Mouse (Mus musculus): ENCODE data around the gene Mblac1. TPM values are rescaled to one million over a fixed set of nuclear protein-coding genes. Genes with fewer than 3 reads are reported as not detected.
"Not testable (repeated sequence)": the region's sequence is repeated elsewhere in the genome, so short reads cannot be mapped to it uniquely, and the experiment has no call there.

Gene Mblac1
- total RNA-seq, 2 experiments from 2014 or later = 5.6 to 5.7 TPM

DNA sequence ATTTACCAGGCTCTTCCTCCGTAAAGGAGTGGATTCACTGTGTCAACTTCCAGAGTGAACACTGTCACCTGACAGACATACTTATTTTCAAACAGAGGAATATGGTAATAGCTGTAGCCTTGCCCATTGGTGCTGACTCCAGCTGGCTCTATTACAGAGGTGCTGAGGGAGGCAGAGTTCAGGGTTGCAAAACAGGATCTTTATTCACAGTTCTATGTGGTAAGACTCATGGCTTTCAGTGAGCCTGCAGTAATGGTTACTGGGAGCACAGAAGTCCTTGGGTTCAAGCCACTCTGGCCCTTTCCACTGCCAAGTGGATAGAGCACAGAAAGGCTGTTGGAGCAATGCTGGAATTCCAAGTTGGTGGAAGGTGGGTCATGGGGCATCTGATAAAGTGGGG, 13.1 kb downstream of the Mblac1 start:
- no peak for DNase-seq (ENCODE audit: low spot score in 2 of 2)

DNA sequence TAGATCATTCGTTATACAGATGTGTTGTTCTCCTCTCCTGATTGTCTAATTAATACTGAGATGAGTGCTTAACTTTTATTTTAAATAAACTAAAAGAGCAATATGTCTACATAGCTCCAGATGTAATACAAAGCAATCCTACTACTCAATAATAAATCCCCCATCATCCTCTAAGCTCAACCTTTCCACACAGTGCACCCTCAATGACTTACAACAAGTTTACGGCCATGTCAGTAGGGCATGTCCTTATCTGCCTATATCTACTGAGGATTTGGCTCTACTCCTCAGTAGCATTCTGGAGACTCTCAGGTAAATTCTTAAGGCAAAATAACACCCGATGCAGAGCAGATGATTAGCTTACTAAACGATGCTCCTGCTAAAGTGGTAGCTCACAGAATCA, 13.8 kb downstream of the Mblac1 start:
- DNase-seq (ENCODE audit: low spot score in 2 of 2) = no peak

DNA sequence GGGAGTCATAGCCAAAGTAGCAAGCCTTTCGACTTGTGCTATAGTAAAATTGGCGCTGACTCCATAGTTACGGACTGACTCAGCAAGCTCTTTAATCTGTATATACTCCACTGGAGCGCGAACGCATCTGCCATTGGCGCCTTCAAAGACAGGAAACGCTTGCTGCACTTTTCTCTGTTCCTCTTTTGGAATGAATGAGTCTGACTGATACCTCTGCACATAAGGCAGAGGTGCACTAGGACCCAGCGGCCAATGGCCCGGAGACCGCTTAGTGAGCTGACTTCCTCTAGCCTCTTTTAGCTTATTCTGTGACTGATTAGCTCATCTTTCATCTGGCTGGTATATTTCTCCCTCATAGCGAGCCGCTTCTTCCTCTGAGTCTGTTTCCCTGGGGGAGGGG, 22.5 kb downstream of the Mblac1 start:
- DNase-seq (ENCODE audit: low spot score in 2 of 2) = not testable (repeated sequence)

- DNase-seq (ENCODE audit: low spot score in 2 of 2) = no peak
These were observed 25.8 kb downstream of the Mblac1 start for GRCm38 (mm10) chr5:138219864-138220263.

DNA sequence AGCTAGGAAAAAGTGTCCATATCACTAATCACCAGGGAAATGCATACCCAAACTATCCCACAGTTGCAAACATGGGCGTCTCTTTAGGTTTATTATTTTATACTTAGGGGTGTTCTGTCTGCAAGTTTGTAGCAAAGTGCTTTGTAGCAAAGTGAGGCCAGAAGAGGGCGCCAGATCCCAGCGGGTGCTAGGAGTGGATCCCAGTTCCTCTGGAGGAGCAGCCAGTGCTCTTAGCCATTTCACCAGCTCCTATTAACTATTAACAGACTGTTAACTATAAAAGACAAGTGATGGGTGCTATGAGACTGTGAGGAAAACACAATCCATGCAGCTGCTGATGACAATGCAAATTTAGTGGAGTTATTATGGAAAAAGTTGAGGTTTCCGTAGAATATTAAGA, 28.0 kb downstream of the Mblac1 start:
- DNase-seq (ENCODE audit: low spot score in 2 of 2) = peak; percentile 71 to 84

GRCm38 (mm10) chr5:138223287-138223686, 29.2 kb downstream of the Mblac1 start:
- DNase-seq (ENCODE audit: low spot score in 2 of 2) = no peak

DNA sequence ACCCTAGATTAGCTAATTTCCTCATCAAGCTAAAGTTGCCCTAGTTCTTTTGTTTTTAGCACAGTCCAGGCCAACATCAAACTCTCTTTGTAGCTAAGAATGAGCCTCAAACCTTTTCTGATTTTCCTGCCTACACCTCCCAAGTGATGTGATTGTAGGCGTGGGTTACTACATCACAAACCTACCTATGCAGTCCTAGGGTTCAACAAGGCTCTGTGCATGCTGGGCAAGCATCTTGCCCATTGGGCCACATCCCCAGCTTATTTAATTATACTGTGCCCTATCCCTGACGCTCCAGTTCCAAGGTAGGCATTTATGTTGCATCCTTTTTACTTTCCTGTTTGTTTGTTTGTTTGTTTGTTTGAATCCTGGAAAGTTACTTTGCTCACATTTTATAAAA, 31.6 kb downstream of the Mblac1 start, which contains the start of gene Nxpe5:
Nxpe5 (plus strand) TSS at position 199 of the 400 bp plus-strand sequence.
- DNase-seq (ENCODE audit: low spot score in 2 of 2) = no peak

- no peak for DNase-seq (ENCODE audit: low spot score in 2 of 2)
These were observed 32.4 kb downstream of the Mblac1 start for GRCm38 (mm10) chr5:138226491-138226890.

DNA sequence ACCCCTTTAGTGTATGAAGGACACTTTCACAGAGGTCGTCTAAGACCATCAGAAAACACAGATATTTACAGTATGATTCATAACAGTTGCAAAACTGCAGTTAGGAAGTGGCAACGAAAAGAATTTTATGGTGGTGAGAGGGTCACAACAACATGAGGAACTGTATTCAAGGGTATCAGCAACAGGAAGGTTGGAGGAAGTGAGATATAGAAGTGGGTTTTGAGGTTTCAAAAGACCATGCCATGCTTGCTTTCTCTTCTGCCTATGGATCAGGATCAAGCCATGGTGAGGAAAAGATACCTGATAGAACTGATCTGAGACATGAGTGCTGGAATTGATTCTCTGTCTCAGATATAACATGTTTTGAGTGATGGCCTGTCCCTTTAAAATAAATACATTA, 33.3 kb downstream of the Mblac1 start:
- no peak for DNase-seq (ENCODE audit: low spot score in 2 of 2)

DNA sequence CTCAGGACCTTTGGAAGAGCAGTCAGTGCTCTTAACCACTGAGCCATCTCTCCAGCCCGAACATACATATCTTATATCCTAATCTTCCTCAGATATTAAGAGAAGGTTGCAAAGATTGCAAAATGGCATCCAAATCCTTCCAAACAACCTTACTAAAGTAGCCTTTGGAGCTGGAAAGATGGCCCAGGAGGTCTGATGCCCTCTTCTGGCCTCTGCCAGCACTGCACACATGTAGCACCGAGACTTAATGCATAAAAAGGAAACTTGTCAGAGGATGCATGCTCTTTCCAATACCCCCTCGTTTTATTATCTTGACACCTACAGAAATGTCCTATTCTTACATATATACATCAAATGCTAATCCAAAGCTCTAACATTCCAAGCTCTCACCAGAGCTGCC, 33.9 kb downstream of the Mblac1 start:
- no peak for DNase-seq (ENCODE audit: low spot score in 2 of 2)

- no peak for DNase-seq (ENCODE audit: low spot score in 2 of 2)
These were observed 35.4 kb downstream of the Mblac1 start for GRCm38 (mm10) chr5:138229511-138229910.

GRCm38 (mm10) chr5:138233778-138234177, 39.7 kb downstream of the Mblac1 start:
- DNase-seq (ENCODE audit: low spot score in 2 of 2) = no peak

DNA sequence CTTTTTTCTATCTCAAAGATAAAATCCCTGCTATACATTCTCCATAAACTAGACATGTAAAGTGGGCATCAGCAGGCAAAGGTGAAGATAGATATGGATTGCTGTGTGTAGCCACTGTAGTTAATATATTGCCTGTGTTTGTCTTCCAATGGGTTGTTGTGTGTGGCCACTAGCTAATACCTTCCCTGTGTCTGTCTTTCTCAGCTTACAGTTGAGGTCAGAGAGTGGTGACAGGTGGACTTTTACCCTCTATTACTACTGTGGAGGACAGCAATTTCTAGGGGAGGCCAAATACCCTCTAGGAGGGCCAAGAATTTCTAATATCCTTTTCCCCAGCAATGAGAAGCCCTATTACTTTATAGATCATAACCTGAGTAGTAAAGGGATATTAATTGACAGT, 40.1 kb downstream of the Mblac1 start:
- no peak for DNase-seq (ENCODE audit: low spot score in 2 of 2)

DNA sequence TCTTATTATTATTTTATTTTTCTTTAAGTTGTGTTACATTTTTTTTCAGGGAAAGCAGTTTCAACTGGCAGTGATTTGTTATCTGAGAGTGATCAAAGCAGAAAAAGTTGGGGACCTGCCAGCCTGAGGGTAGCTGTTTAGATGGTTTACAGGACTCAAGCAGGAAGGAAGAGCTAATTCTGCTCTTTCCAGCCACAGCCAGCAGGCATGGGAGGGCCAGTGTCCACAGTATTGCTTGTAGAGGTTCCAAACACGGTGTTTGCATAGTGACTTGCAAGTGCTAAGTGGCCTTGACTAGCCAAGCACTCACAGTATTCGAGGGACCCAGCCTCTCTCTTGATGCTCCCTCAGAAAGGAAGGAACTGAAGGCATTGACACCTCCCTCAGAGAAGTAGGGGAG, 47.4 kb downstream of the Mblac1 start:
- no peak for DNase-seq (ENCODE audit: low spot score in 2 of 2)

Small RNAs within 50 kb of the gene (microRNA-seq; reads per million reads assigned to microRNA genes)
- gene Mir106b (675 reads per million, percentile 71 among the genes with 10 or more reads in this experiment), gene Mir25 (350 reads per million, percentile 61 among the genes with 10 or more reads in this experiment), gene Mir93 (1,424 reads per million, percentile 79 among the genes with 10 or more reads in this experiment)

Other genes starting within 250 kb of the Mblac1 start
- gene Gjc3, start 231.2 kb upstream of the Mblac1 start, total RNA-seq (2021) = 10 to 100 TPM in 1 of 2 experiments, 1 to 10 TPM in 1; 8.1 to 10.3 TPM
- 1 to 10 TPM in 1 of 2 experiments, under 1 TPM in 1; 0.37 to 1.2 TPM for gene Azgp1, start 212.8 kb upstream of the Mblac1 start, total RNA-seq (2021)
- gene Smok3a, start 173.1 kb upstream of the Mblac1 start, total RNA-seq (2021) = not detected
- not detected for gene Smok3b, start 172.9 kb upstream of the Mblac1 start, total RNA-seq (2021)
- not detected for gene Smok3c, start 141.1 kb upstream of the Mblac1 start, total RNA-seq (2021)
- 10 to 100 TPM; 18.7 to 19.4 TPM for gene Zkscan1, start 109.2 kb upstream of the Mblac1 start, total RNA-seq (2021)
- 10 to 100 TPM; 19.6 to 23.0 TPM for gene Zscan21, start 77.4 kb upstream of the Mblac1 start, total RNA-seq (2021)
- gene Zfp113, start 38.6 kb upstream of the Mblac1 start, total RNA-seq (2021) = 10 to 100 TPM in 1 of 2 experiments, 1 to 10 TPM in 1; 9.9 to 10.3 TPM
- 100 to 1,000 TPM; 141 to 142 TPM for gene Cops6, start 33.2 kb upstream of the Mblac1 start, total RNA-seq (2021)
- gene Ap4m1, start 22.3 kb upstream of the Mblac1 start, total RNA-seq (2021) = 10 to 100 TPM; 22.1 to 24.1 TPM
- 10 to 100 TPM; 48.6 to 51.9 TPM for gene Mcm7, start 21.9 kb upstream of the Mblac1 start, total RNA-seq (2021)
- gene Taf6, start 6.9 kb upstream of the Mblac1 start, total RNA-seq (2021) = 10 to 100 TPM; 31.0 to 33.6 TPM
- 10 to 100 TPM; 18.9 to 19.9 TPM for gene Cnpy4, start 6.8 kb upstream of the Mblac1 start, total RNA-seq (2021)
- gene Nxpe5, start 31.6 kb downstream of the Mblac1 start, total RNA-seq (2021) = 1 to 10 TPM; 2.3 to 2.4 TPM
- gene Lamtor4, start 61.2 kb downstream of the Mblac1 start, total RNA-seq (2021) = 10 to 100 TPM; 52.9 to 54.9 TPM
- 1 to 10 TPM; 8.0 to 9.5 TPM for gene BC037034, start 69.7 kb downstream of the Mblac1 start, total RNA-seq (2021)
- gene Gal3st4, start 78.5 kb downstream of the Mblac1 start, total RNA-seq (2021) = under 1 TPM; 0.36 to 0.69 TPM
- not detected for gene Gm43720, start 85.6 kb downstream of the Mblac1 start, total RNA-seq (2021)
- gene Gpc2, start 85.7 kb downstream of the Mblac1 start, total RNA-seq (2021) = 1 to 10 TPM; 1.7 to 3.0 TPM
- 1 to 10 TPM in 1 of 2 experiments, under 1 TPM in 1; 0.54 to 1.4 TPM for gene Stag3, start 85.9 kb downstream of the Mblac1 start, total RNA-seq (2021)
- gene Pvrig, start 147.6 kb downstream of the Mblac1 start, total RNA-seq (2021) = not detected
- gene Zfp157, start 247.2 kb downstream of the Mblac1 start, total RNA-seq (2021) = 10 to 100 TPM in 1 of 2 experiments, 1 to 10 TPM in 1; 8.9 to 10.7 TPM